Mouse (Mus musculus) MEL (cell line): ENCODE data around the gene Cep131. TPM values are rescaled to one million over a fixed set of nuclear protein-coding genes. Genes with fewer than 3 reads are reported as not detected.

Experiments
- DNase-seq: peaks from one replicate; pipeline ENCODE4 v3.0.0; 2011; ENCODE audit warnings: low read depth, low spot score
- H3K27ac ChIP-seq: 2 replicates; pipeline ENCODE4 v1.5.1; 2012; ENCODE audit warnings: low read depth, mild to moderate bottlenecking, control low read depth, low read length, moderate library complexity; ENCODE audit not compliant: control insufficient read depth
- H3K27me3 ChIP-seq, 2 experiments: fragments of 150-350 bp in 1 of 2; sonication (generic) in 1 of 2; 2 replicates each; pipeline ENCODE4 v1.6.1; 2012; ENCODE audit warnings: low read length in 2 of 2, mild to moderate bottlenecking in 2 of 2, improper control_type of control experiment in 1 of 2, moderate library complexity in 1 of 2; ENCODE audit not compliant: insufficient read depth in 2 of 2, control insufficient read depth in 1 of 2
- H3K36me3 ChIP-seq, 2 experiments: 2 replicates each; pipeline ENCODE4 v1.6.1; 2012 to 2014; ENCODE audit warnings: low read length in 2 of 2, improper control_type of control experiment in 1 of 2, inconsistent platforms in 1 of 2, mild to moderate bottlenecking in 1 of 2; ENCODE audit not compliant: insufficient read depth in 2 of 2, control insufficient read depth in 1 of 2
- H3K4me1 ChIP-seq, 2 experiments: fragments of 150-350 bp in 1 of 2; sonication (generic) in 1 of 2; 2 replicates each; pipeline ENCODE4 v1.6.1; 2012; ENCODE audit warnings: low read length in 2 of 2, improper control_type of control experiment in 1 of 2, mild to moderate bottlenecking in 1 of 2; ENCODE audit not compliant: insufficient read depth in 2 of 2, control insufficient read depth in 1 of 2
- H3K4me3 ChIP-seq, 2 experiments: fragments of 150-350 bp in 1 of 2; sonication (generic) in 1 of 2; 2 replicates each; pipeline ENCODE4 v1.5.1; 2012; ENCODE audit warnings: low read depth in 2 of 2, low read length in 2 of 2, mild to moderate bottlenecking in 2 of 2, moderate library complexity in 2 of 2, control low read depth in 1 of 2, improper control_type of control experiment in 1 of 2; ENCODE audit not compliant: control insufficient read depth in 1 of 2, insufficient read depth in 1 of 2
- H3K79me2 ChIP-seq: 2 replicates; pipeline ENCODE4 v1.6.1; 2012; ENCODE audit warnings: mild to moderate bottlenecking, low read length, moderate library complexity; ENCODE audit not compliant: control insufficient read depth, poor library complexity, insufficient read depth
- H3K9ac ChIP-seq: 2 replicates; pipeline ENCODE4 v1.6.1; 2012; ENCODE audit warnings: low read depth, mild to moderate bottlenecking, control low read depth, low read length, moderate library complexity; ENCODE audit not compliant: control insufficient read depth, poor library complexity, severe bottlenecking
- H3K9me3 ChIP-seq: fragments of 150-350 bp; sonication (generic); replicated peaks from 2 replicates; pipeline ENCODE4 v1.6.1; 2012; ENCODE audit warnings: mild to moderate bottlenecking, low read length, improper control_type of control experiment, moderate library complexity; ENCODE audit not compliant: insufficient read depth
- CHD1 ChIP-seq: IDR thresholded peaks from 2 replicates; pipeline ENCODE4 v1.6.1; 2012; ENCODE audit warnings: low read depth, mild to moderate bottlenecking, inconsistent platforms, low read length, improper control_type of control experiment
- CTCF ChIP-seq, 3 experiments: IDR thresholded peaks in 2 of 3; conservative IDR thresholded peaks in 1 of 3; 2 replicates each; pipeline ENCODE4 v1.5.1; 2011 to 2012; ENCODE audit warnings: low read length in 3 of 3, low read depth in 2 of 3, mild to moderate bottlenecking in 2 of 3, improper control_type of control experiment in 1 of 3, inconsistent platforms in 1 of 3, mixed read lengths in 1 of 3, moderate library complexity in 1 of 3; ENCODE audit not compliant: control insufficient read depth in 1 of 3, insufficient read depth in 1 of 3, poor library complexity in 1 of 3, severe bottlenecking in 1 of 3
- E2F4 ChIP-seq: IDR thresholded peaks from 2 replicates; pipeline ENCODE4 v1.6.1; 2011; ENCODE audit warnings: low read depth, low read length, improper control_type of control experiment, borderline replicate concordance
- ELF1 ChIP-seq: IDR thresholded peaks from 2 replicates; pipeline ENCODE4 v1.6.1; 2014; ENCODE audit warnings: low read depth, mild to moderate bottlenecking, inconsistent platforms, low read length, improper control_type of control experiment, moderate library complexity
- GABPA ChIP-seq: IDR thresholded peaks from 2 replicates; pipeline ENCODE4 v1.6.1; 2012; ENCODE audit warnings: low read depth, mild to moderate bottlenecking, inconsistent platforms, low read length, improper control_type of control experiment, moderate library complexity
- MAX ChIP-seq: IDR thresholded peaks from 2 replicates; pipeline ENCODE4 v1.6.1; 2011; ENCODE audit warnings: low read length, improper control_type of control experiment
- MAZ ChIP-seq: IDR thresholded peaks from 2 replicates; pipeline ENCODE4 v1.6.1; 2012; ENCODE audit warnings: low read depth, mild to moderate bottlenecking, inconsistent platforms, low read length, improper control_type of control experiment
- MEF2A ChIP-seq: IDR thresholded peaks from 2 replicates; pipeline ENCODE4 v1.6.1; 2014; ENCODE audit warnings: low read depth, mild to moderate bottlenecking, inconsistent platforms, low read length, improper control_type of control experiment; ENCODE audit not compliant: poor library complexity, insufficient replicate concordance, severe bottlenecking; ENCODE audit errors: extremely low read depth
- MYC ChIP-seq: IDR thresholded peaks from 2 replicates; pipeline ENCODE4 v1.6.1; 2011; ENCODE audit warnings: low read depth, mild to moderate bottlenecking, low read length, improper control_type of control experiment, moderate library complexity
- POLR2A ChIP-seq, 2 experiments: IDR thresholded peaks; 2 replicates each; pipeline ENCODE4 v1.6.1; 2011 to 2012; ENCODE audit warnings: low read length in 2 of 2, mild to moderate bottlenecking in 2 of 2, control low read depth in 1 of 2, improper control_type of control experiment in 1 of 2, low read depth in 1 of 2, moderate library complexity in 1 of 2; ENCODE audit not compliant: control insufficient read depth in 1 of 2, insufficient read depth in 1 of 2, poor library complexity in 1 of 2
- RCOR1 ChIP-seq: IDR thresholded peaks from 2 replicates; pipeline ENCODE4 v1.6.1; 2012; ENCODE audit warnings: low read depth, mild to moderate bottlenecking, inconsistent platforms, low read length, improper control_type of control experiment
- SMC3 ChIP-seq: IDR thresholded peaks from 2 replicates; pipeline ENCODE4 v1.6.1; 2011; ENCODE audit warnings: low read depth, low read length, improper control_type of control experiment
- TBP ChIP-seq: IDR thresholded peaks from 2 replicates; pipeline ENCODE4 v1.8.0; 2011; ENCODE audit warnings: low read depth, low read length, improper control_type of control experiment
- USF1 ChIP-seq: IDR thresholded peaks from 2 replicates; pipeline ENCODE4 v1.6.1; 2014; ENCODE audit warnings: low read depth, mild to moderate bottlenecking, inconsistent platforms, low read length, improper control_type of control experiment, moderate library complexity
- ZC3H11A ChIP-seq: IDR thresholded peaks from 2 replicates; pipeline ENCODE4 v1.6.1; 2012; ENCODE audit warnings: low read depth, mild to moderate bottlenecking, inconsistent platforms, low read length, improper control_type of control experiment
- ZMIZ1 ChIP-seq: IDR thresholded peaks from 2 replicates; pipeline ENCODE4 v1.6.1; 2012; ENCODE audit warnings: low read depth, mild to moderate bottlenecking, inconsistent platforms, low read length, improper control_type of control experiment, moderate library complexity
- polyA plus RNA-seq, 2 experiments: library from polyadenylated mRNA; stranded (reverse) in 1 of 2; unstranded in 1 of 2; fragments of >175 nt in 1 of 2; fragments of >200 nt in 1 of 2; gene quantifications; 2 replicates each; pipeline versions ENCODE4 v1.2.1 to v1.2.4; 2012; ENCODE audit warnings: low replicate concordance in 2 of 2, low read depth in 1 of 2; ENCODE audit not compliant: insufficient read length in 2 of 2, insufficient read depth in 1 of 2, missing spikeins in 1 of 2
- total RNA-seq: library from RNA; depleted of rRNA; stranded (reverse); fragments of 300-350 nt; gene quantifications from 2 replicates; pipeline ENCODE4 v1.2.3, GENCODE M21; 2012

Gene Cep131
- total and polyA plus RNA-seq, 3 experiments, result 21.6 to 26.6 TPM; not detected in 1

- no peaks in the 10 kb centered on the region for H3K79me2 ChIP-seq
- TF ChIP-seq SMC3 (no peak), ZMIZ1 (no peak), MYC (no peak), POLR2A (IDR thresholded peaks at IDR 0.05; ENCODE audit: control insufficient read depth in 1 of 2, insufficient read depth in 1 of 2, low read depth in 1 of 2, low read length in 2 of 2, poor library complexity in 1 of 2) (no peak), MEF2A (no peak), MAX (no peak), E2F4 (no peak), TBP (no peak), CHD1 (no peak), CTCF (IDR thresholded peaks at IDR 0.05 in 2 of 3, conservative IDR thresholded peaks at IDR 0.05 in 1 of 3; ENCODE audit: control insufficient read depth in 1 of 3, insufficient read depth in 1 of 3, low read depth in 2 of 3, low read length in 3 of 3, poor library complexity in 1 of 3, severe bottlenecking in 1 of 3) (no peak), ZC3H11A (no peak), GABPA (no peak), MAZ (no peak), ELF1 (no peak)
- H3K27me3 ChIP-seq, result no peaks in the 10 kb centered on the region
- H3K4me3 ChIP-seq, result no peak overlapping the region
- peaks cover 0 to 3% of the 10 kb centered on the region in 2 experiments; a peak in 1 of 4 replicates for H3K36me3 ChIP-seq
- H3K4me1 ChIP-seq, result no peaks in the 10 kb centered on the region
- no peak for DNase-seq
- no peaks in the 10 kb centered on the region for H3K9me3 ChIP-seq
- no peak overlapping the region for H3K27ac ChIP-seq
- H3K9ac ChIP-seq, result no peak overlapping the region
These were observed 21.2 kb upstream of the Cep131 start for GRCm38 (mm10) chr11:120107796-120108195.

DNA sequence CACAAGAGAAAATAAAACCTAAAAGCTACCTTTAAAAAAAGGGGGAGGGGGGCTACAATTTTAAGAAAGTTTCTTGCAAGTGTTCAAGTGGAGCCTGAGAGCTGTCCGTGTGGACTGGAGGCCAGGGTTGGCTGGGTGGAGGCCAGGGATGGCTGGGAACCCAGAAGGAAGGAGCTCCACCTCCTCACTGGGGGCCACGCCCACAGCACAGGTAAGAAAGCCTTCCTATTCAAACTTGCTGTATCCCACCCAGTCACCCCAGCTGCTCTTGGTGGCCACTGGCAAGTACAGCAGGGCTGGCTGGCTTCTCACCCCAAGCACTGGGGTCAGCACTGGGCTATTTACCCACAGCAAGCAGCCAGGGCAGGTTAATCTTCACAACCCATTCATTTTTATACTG lies 20.4 kb upstream of the Cep131 start:
- TF ChIP-seq E2F4 (no peak), MAX (no peak), USF1 (no peak), MAZ (no peak), CTCF (IDR thresholded peaks at IDR 0.05 in 2 of 3, conservative IDR thresholded peaks at IDR 0.05 in 1 of 3; ENCODE audit: control insufficient read depth in 1 of 3, insufficient read depth in 1 of 3, low read depth in 2 of 3, low read length in 3 of 3, poor library complexity in 1 of 3, severe bottlenecking in 1 of 3) (no peak), RCOR1 (no peak)
- H3K4me3 ChIP-seq, result no peak overlapping the region
- H3K9me3 ChIP-seq, result no peaks in the 10 kb centered on the region
- H3K4me1 ChIP-seq, result no peaks in the 10 kb centered on the region
- H3K27me3 ChIP-seq, result no peaks in the 10 kb centered on the region
- H3K36me3 ChIP-seq, result peaks cover 0 to 3% of the 10 kb centered on the region in 2 experiments; a peak in 1 of 4 replicates
- no peaks in the 10 kb centered on the region for H3K79me2 ChIP-seq
- H3K27ac ChIP-seq, result no peak overlapping the region
- H3K9ac ChIP-seq, result no peak overlapping the region
- DNase-seq, result no peak
